Mouse (Mus musculus) left cerebral cortex, adult 11 months (tissue): ENCODE measurements around the gene Crlf1.

ENCODE experiments used
- DNase-seq: peaks from one replicate; pipeline ENCODE4 v3.0.0; 2022; ENCODE audit warnings: low spot score

The Crlf1 gene

DNA sequence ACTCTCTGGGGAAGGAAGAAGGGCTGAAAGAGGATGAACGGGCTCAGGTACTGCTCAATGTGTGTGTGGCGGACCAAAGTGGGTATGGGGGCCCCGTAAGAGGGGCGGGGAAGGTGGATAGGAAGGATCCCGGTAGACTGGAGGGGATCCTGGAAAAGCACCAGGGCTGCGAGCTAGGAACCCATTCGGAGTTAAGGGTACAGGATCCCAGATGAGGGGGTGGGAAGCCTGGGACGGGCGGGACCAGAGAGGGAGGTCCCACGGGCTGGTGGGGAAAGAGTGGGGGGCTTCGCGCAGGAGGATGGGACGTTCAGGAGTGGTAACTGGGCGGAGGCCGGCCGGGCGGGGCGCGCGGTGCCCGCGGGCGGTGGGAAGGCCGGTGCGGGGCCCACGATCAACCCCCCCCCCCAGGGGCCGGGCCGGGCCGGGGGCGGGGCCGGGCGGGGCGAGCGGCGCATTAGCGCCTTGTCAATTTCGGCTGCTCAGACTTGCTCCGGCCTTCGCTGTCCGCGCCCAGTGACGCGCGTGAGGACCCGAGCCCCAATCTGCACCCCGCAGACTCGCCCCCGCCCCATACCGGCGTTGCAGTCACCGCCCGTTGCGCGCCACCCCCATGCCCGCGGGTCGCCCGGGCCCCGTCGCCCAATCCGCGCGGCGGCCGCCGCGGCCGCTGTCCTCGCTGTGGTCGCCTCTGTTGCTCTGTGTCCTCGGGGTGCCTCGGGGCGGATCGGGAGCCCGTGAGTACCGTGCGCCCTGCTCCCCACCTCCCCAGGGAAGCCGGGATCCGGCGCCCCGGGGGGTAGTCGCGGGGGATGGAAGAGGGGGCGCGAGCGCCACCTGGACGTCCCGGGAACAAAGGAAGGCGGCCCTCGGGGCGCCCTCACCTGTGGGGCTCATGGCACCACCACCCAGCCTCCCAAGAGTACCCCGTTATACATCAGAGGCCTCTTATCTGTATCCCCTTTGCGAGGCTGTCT, at the start of gene Crlf1:
TSS of gene Crlf1 (plus strand) at position 495 of the 977 bp plus-strand sequence.
- no peak for DNase-seq

GRCm38 (mm10) chr8:70443326-70443725, 49.6 kb upstream of the Crlf1 start:
- no peak for DNase-seq

GRCm38 (mm10) chr8:70445988-70446387, 47.0 kb upstream of the Crlf1 start:
- DNase-seq, result no peak

GRCm38 (mm10) chr8:70447639-70448420, 45.1 kb upstream of the Crlf1 start:
- peak; percentile 32 for DNase-seq

- no peak for DNase-seq
Measured at GRCm38 (mm10) chr8:70452196-70452966, 40.6 kb upstream of the Crlf1 start.

- no peak for DNase-seq
Measured at GRCm38 (mm10) chr8:70453852-70454251, 39.1 kb upstream of the Crlf1 start.

DNA sequence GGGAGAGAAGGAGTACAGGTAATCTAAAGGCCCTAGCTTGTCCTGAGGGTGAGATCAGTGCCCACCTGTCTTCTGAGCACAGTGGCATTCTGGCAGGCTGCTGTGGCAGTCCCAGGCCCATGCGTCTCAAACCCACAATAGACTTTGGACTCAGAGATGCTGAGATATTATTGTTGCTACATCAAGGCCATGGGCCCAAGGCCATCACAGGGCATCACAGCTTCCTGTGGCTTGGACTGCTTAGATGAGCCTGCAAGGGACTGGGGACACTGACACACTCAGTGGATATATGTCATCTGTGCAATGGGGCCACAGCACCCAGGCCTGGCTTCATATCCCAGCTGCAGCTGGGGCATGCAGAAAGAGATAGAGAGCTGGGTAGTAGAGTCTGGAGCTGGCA, 36.0 kb upstream of the Crlf1 start:
- DNase-seq, result no peak

GRCm38 (mm10) chr8:70457882-70458281, 35.1 kb upstream of the Crlf1 start:
- DNase-seq, result no peak

- no peak for DNase-seq
Measured at GRCm38 (mm10) chr8:70458462-70458861, 34.5 kb upstream of the Crlf1 start.

- DNase-seq, result no peak
Measured at GRCm38 (mm10) chr8:70459636-70460035, 33.3 kb upstream of the Crlf1 start.

- DNase-seq, result no peak
Measured at GRCm38 (mm10) chr8:70460199-70460598, 32.8 kb upstream of the Crlf1 start.

DNA sequence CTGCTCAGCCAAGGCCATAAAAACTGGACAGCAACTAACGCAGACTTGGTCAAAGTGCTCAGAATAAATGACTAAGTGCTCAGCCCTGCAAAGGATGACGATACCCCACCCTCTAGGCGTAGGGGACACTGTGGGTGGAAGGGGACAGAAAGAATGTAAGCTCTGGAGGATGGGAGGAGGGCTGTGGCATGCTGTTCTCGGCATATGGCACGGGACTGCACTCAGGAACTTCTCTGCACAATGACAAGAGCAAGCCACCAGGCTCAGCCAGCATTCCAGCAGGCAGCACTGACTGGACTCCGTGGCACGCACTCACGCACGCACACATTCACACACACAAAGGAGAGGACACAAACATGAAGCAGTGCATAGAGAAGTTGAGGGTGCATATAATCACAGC, 32.4 kb upstream of the Crlf1 start:
- DNase-seq, result no peak

DNA sequence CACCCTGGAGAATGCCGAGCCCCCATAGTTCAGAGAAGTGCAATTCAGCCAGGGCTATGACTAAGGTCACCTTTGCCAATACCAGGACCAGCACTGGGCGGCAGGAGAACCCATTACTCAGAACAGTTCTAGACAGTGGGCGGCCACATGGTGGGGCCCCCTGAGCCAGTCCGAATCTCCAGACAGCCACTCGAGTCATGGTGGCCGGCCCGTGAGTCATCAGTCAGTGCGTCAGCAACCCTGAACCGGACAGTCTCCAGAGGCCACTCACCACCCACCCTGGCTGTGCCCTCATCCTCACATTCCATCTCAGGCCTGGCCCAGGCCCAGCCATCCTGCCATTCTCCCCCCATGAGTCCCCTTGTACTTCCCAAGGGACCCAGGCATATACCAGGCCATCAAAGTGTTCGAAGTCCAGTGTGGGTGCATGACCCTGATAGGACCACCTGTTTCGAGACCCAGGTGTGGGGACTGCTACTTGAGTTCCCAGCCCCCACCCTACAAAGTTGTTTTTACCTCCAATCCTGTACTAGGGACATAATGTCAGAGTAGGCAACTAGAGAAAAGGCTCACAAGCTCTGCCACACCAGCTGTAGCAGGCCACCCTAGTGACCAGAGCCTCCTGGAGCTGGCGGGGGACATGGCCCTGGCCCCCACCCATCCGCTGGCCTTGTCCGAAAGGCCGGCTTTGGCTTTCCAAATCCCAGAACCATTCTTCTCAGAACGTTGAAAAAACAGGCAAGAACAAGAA, 31.0 kb upstream of the Crlf1 start:
- DNase-seq, result no peak

GRCm38 (mm10) chr8:70462516-70462813, 30.5 kb upstream of the Crlf1 start:
- no peak for DNase-seq

GRCm38 (mm10) chr8:70463306-70463705, 29.7 kb upstream of the Crlf1 start:
- DNase-seq, result peak; percentile 60

DNA sequence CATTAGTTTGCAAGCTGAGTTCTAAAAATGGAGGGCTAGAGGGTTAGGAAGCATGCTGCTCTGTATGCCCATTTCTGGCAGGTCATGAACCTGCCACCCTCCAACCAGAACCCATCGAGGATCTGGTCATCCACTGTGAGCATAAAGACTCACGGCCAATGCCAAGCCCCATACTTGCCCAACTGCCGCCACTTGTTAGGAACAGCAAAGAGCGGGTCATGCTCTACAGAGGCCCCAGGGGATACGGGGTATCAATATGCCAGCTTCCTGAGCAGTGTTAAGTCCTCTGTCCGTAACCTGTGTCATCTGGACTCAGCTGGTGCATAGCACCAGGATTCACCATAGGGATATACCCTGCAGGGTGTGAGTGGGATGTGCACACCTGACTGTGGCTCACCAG, 28.8 kb upstream of the Crlf1 start:
- no peak for DNase-seq

DNA sequence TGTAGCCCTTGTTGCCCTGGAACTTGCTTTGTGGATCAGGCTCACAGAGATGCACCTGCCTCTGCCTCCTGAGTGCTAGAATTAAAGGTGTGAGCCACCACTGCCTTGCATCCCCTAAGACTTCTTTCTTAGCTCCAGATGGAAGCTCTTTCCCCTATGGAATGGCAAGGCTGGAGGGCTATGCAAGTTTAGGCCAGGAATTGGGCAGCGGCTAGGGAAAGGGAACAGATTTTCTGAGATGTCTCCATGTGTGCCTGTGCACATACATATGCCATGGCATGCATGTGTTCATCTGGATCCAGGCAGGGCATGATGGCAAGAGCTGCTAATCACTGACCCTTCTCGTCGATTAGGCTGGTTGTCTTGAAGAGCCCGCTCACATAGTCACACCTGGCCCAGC, 27.3 kb upstream of the Crlf1 start:
- no peak for DNase-seq

DNA sequence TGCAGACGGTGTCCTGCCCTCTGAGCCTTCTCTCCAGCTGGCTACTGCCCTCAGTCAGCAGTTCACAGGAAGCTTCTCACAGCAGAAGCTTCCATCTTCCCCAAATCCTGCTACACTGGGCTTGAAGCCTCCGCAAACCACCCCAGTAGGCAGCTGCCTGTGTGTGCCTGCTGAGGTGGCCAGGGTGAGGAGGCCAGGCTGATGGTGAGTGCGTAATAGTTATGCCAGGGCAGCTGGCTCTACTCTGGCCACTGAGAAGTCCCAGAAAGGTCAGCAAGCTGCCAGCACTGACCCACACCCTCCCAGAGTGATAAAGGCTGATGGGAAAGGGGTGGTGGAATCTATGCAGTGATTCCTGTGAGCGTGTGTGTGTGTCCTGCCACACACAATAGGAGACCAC, 26.7 kb upstream of the Crlf1 start:
- no peak for DNase-seq

GRCm38 (mm10) chr8:70466771-70467170, 26.2 kb upstream of the Crlf1 start:
- no peak for DNase-seq

DNA sequence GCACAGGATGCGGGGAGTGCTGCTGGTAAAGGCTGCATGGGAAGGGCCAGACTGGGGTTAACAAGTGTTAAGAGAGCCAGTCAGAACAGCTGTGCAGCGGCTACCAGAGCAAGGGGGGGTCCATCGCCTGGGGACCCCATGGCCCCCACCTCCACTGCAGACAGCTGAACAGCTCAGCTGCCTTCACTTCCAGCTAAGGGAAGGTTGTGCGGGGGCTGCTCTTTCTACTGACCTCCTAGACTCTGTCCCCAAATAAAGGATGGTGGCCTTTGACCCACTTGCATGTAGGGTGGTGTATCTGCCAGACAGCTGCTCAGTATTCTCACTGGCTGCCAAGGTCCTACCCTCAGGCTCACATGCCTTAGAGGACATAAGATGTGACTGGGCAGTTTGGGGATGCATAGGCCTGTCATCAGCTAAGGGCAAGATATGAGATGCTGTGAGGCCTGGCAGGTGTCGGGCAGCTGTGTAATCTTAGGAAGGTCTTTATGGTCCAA, 25.7 kb upstream of the Crlf1 start:
- no peak for DNase-seq

DNA sequence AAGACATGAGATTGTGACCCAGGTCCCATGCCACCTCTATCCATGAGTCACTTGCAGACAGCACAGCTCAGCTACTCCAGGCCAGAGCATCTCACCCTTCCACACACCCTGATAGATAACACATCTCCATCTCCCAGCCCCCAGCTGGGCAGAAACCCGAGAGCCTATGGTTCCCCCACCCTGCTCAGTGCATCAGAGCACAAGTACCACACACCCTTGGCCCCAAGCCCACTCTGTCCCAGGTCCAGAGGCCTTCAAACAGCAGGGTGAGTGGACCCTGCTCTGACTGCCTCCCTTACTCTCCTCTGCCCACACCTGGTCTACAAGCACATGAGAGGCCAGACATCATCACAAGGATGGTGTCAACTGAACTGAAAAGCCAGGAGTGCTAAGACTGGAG, 25.1 kb upstream of the Crlf1 start:
- no peak for DNase-seq

DNA sequence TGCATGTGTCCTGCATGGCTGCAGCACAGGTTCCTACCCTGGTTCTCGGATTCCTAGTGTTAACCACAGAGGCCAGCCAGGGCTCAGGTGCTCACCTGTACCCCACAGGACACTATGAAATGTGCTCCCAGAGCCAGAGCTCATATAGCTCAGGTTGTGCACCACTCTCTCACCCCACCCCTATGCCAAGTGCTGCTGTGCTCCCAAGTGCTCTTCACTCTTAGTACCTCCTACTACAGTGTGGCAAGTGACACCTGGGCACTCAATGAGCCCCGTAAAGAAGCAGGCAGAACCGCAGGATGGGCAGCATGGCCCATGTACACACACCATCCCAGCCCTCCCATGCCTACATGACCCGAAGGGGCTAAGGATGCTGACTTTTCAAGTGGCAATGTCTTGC, 24.2 kb upstream of the Crlf1 start:
- no peak for DNase-seq
